Mouse (Mus musculus): ENCODE measurements around the gene Adh6a.

The Adh6a gene

DNA sequence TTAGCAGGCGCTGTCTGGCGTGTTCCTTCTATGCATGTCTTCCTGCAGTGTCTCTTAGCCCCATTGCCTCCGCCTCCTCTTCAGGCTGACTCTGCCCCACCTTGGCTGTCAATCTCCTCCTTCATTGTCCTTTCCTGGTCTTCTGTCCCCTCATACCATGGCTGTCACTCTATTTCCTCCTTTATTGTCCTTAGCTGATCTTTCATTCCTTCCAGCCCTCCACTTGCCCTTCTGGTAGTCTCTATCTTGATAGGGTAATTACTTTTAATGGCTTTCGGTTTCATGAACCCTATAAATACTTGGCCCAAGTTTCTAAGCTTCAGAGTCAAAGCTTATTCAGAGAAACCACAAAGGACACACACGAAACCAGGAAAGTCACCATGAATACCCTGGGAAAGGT is at the start of gene Adh6a:
TSS of gene Adh6a (plus strand) at position 322 of the 400 bp plus-strand sequence.
- DNase-seq, result no peak

- no peak for DNase-seq
These were observed 48.4 kb upstream of the Adh6a start for GRCm38 (mm10) chr3:138264648-138265047.

DNA sequence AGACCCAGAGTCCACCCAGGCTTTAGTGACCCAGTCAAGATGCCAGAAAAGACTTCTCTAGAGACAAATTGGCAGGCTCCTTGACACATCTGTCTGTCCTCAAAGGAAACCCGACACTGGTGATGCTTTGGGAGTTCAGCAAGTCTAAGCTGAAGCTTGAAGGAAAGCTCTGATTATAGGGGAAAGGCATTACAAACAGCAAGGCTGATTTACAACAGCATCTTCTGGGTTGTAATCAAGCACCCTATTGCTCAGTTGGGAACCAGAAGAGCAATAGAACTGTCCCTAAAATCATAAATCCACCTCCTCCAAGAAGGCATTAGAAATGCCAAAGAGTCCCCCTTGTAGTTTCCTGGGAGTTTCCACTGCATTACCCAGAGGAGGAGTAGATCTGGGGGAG is 42.6 kb upstream of the Adh6a start:
- no peak for DNase-seq

DNA sequence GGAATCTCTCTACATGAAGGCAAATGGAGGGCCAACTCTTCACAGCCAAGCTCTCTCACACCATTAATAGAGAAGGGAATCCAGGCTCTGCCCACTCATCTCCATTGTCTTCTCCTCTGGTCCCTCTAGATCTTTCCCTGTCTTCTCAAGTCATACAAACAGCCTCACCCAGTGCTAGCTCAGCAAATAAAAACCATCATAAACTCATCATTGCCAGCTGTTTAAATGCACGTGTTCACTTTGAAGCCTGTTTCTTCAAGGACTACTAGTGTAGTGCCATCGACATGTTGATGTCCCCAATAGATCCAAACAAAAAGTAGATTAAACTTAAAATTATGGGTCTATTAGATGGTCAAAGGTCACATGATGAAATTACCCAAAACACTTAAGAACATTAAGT is 41.8 kb upstream of the Adh6a start:
- no peak for DNase-seq

DNA sequence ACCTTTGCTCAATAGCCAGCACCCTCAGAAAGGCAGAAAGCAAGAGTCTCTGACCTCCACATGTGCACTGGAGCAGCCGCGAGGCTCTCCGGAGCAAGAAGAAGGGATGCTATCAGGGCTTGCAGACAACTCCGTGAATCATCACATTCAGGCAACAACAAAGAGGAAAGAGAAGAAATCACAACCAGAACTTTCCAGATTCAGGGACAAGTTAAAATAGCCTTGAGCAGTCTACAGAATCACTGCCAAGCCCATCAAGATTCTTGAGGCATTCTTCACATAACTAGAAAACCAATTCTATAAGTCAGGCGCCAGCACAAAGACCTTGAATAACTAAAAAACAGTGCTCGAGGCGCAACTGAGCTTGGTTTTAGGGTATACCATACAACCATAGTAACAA is 40.0 kb upstream of the Adh6a start:
- no peak for DNase-seq

GRCm38 (mm10) chr3:138275100-138275499 is 38.0 kb upstream of the Adh6a start:
- no peak for DNase-seq

DNA sequence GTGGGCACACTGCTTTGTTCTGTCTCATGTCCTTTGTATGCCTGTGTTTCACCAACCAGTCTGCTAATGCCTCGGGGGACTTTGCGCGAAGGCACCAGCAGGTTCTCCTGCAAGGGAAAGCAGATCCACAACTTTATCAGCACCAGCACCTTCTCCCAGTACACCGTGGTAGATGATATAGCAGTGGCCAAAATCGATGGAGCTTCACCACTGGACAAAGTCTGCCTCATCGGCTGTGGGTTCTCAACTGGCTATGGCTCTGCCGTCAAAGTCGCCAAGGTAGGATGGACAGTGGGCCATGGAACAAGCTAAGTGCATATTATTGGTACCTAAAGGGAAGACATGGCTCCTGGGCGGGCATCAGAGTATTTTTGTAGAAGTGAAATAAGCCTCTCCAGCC is 30.5 kb upstream of the Adh6a start:
- no peak for DNase-seq

DNA sequence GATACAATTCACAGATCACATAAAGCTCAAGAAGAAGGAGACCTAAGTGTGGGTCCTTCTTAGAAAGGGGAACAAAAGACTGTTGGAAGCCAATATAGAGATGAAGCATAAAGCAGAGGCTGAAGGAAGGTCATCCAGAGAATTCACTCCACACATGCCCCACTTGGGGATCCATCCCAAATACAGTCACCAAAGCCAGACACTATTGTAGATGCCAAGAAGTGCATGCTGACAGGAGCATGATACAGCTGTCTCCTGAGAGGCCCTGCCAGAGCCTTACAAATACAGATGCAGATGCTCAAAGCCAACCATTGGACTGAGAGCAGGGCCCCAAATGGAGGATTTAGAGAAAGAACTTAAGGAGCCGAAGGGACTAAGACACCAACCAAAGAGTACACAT is 29.3 kb upstream of the Adh6a start:
- DNase-seq, result no peak

- no peak for DNase-seq
These were observed 27.1 kb upstream of the Adh6a start for GRCm38 (mm10) chr3:138285986-138286385.

DNA sequence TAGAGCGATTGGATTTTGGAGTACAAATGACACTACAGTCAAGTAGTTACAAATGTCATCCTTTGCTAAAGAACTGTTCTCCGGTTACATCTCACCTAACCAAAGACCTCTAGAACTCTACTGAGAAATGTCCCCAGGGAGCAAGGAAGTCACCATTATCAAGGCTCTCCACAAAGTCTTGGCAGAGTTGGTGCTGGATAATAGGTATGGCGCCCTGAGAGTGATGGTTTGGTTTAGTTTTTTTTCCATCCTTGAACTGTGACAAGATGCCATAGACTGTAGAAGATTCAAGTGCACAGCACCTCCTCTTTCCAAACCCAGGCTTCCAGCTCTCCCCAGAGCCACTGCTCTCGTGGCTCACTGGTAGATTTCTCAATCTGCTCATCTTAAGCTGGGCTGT is 25.4 kb upstream of the Adh6a start:
- DNase-seq, result no peak

GRCm38 (mm10) chr3:138290672-138291071 is 22.4 kb upstream of the Adh6a start:
- no peak for DNase-seq

- DNase-seq, result no peak
These were observed 21.5 kb upstream of the Adh6a start for GRCm38 (mm10) chr3:138291529-138292117.

DNA sequence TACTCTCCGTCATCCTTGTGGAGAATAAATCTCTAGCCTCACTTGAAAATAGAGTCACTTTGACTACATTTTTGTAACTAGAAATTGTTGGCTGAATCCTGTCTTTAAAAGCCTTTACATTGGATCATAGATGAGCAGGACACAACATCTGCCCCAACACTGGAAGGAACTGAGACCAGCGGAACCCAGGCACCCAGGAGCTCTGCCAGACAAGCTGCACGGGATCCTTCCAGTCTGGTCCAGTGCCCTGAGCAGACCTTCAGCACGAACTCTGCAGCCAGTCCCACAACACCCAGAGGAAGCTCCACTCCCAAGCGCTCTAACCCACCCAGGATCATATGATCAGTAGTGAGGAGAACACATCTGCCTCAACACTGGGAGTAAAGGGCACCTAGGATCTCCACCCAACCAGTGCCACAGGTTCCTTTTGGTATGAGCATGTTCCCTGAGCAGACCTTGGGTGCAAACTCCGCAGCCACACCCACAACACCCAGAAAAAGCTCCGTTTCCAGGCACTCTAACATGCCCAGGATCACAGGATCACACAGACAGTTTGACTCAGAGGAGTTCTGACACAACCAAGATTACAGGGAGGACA is 19.7 kb upstream of the Adh6a start:
- DNase-seq, result no peak

DNA sequence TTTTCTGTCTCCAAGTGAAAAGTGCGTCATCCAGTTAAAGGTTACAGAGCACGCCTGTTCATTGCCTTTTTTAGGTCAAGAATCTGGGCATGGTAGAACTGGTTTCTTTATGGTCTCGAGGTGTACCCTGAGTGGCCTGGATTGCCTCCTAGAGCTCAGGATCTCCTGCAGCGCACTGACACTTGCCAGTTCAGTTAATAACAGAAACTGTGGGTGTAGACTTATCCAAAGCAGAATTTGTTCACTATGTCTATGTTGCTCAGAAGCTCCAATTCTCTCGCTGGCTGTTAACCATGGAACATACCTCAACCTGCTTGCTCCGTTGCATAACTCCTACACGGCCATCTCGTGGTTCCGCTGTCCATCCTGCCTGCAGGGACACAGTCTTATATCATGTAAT is 13.0 kb upstream of the Adh6a start:
- DNase-seq, result no peak

- no peak for DNase-seq
These were observed 10.4 kb upstream of the Adh6a start for GRCm38 (mm10) chr3:138302676-138303075.

DNA sequence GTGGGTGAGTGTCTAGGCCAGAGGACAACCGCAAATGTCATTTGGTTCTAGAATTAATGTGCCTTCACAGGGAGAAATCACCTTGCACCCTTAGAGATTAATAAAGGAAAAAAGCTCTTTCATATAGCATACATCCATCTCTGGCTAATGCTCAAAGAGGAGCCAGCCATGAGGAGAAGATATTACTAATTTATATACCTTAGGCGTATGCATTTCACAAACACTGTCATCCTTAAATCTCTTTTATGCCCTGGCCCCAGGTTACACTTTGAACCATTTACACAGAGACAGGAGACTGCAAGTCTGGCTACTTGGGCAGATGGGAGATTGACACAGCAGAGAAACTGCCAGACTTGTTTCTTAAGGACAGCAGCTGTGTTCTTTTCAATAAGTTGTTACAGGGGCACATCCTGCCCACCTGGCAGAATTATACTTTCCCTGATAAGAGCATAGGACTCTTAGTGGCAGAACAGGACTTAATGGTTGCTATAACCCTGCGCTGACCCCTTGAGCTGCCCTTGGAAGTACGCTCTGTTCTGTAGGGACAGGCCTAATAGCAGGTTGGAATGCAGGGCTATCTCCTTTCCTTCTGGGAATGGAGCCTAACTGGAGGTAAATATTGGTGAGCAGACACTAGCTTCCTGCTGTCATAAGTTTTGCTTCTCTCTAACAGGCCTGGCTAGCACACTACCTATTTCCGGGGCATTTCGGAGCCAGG is 9.2 kb upstream of the Adh6a start:
- DNase-seq, result no peak

GRCm38 (mm10) chr3:138304489-138304871 is 8.6 kb upstream of the Adh6a start:
- no peak for DNase-seq

DNA sequence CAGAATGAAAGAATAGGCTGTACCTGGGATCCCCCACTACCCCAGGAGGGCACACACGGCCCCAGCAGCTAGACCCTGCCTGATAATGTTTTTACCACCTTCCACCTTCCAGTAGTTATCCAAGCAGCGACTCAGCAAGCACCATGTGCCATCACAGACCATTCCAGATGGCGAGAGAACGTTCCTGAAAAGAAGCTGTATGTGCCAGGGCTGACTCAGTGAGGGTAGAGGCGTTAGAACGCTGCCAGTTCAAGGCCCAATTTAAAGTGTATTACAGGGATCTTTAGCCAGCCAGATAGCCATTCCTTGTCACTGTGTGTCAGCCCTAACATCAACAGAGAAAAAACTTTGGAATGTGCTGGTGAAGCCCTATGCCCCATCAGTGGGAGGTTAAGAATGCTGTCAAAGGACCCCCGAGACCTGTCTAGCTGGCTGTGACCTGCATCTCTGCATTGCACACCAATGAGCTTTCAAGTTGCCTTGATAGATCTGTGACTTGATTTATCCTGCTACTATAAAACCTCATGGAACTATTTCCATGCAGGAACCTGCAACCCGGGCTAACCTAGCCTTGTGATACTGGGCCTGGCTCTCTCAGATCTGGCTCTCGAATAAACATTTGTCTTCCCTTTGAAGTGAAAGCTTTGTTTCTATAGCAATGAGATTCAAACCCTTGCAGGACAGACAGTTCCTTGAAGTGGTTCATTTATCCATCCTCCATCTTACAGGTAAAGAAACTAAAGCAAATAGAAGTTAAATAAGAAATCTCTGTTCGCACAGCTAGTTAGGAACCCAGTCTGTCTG is 7.4 kb upstream of the Adh6a start:
- DNase-seq, result no peak

DNA sequence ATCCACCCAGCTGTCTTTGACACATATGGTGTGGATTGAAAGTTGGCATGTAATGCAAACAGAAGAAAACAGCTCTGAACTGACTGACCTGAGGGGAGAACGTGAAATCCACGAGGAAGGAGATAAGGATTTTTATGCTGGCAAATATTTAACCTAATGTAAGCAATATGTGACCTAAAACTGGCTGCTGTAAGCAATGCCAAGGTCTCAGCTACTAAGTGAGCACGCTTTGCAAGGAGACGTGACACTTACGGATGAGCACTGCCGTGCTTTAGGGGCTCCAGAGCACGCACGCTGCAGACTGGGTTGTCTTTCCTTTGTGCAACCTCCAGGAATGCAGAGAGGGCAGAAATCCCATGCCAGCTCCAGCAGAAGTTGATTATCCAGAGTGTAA is 6.8 kb upstream of the Adh6a start:
- no peak for DNase-seq

DNA sequence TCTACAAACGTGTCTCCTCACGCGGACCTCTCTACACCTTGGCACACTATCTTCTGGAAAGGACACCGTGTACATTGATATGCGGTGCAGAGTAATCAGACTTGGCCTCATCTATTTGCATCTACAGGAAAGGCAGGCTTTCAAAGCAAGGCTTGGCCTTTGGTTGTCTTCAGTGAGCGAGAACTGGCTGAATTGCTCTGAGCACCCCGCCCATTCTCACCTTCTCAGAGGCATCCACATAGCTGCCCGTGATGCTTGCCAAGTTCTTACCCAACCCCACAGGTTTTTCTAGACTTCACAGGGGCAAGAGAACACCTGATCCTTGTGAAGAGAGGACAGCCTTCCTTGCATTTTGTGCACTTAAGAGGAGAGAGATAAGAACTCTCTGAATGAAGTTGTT is 3.2 kb upstream of the Adh6a start:
- DNase-seq, result no peak

GRCm38 (mm10) chr3:138311015-138311414 is 2.1 kb upstream of the Adh6a start:
- no peak for DNase-seq

DNA sequence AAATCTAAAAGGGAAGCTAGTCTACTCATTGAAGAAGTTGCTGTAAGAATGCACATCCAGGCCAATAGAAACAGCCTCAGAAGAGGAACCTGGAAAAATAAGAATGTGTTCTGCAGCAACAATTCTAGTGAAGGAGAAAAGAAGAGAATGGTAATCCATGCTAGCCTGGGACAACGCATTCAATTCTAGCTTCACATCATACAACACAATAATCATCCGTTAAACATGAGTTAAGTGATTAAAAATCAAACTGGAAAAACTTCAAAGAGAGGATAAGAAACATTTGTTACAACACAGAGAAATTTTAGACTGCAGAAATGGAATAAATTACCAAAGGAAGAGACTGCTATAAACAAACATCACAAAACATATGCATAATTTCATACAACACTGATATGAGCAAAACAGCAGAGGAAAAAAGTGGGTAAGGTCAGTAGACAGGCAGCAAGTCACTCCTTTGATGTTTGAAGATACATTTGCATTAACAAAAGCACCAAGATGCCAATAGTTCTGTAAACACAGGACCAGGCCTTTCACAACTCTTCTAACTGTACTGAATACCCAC is 3.9 kb downstream of the Adh6a start:
- DNase-seq, result no peak

GRCm38 (mm10) chr3:138325001-138325400 is 11.9 kb downstream of the Adh6a start:
- no peak for DNase-seq
